Mouse (Mus musculus) olfactory bulb, adult 2 months (tissue): ENCODE data around the gene Otud5. TPM values are rescaled to one million over a fixed set of nuclear protein-coding genes. Genes with fewer than 3 reads are reported as not detected.
"Not testable (repeated sequence)": the region's sequence is repeated elsewhere in the genome, so short reads cannot be mapped to it uniquely, and the experiment has no call there.

Experiments used
- H3K27ac ChIP-seq: fragments of 200-500 bp; 2 replicates; pipeline ENCODE4 v1.5.1; 2012; ENCODE audit warnings: low read depth, low read length; ENCODE audit not compliant: insufficient read depth
- H3K4me1 ChIP-seq: fragments of 200-500 bp; 2 replicates; pipeline ENCODE4 v1.6.1; 2012; ENCODE audit warnings: low read length; ENCODE audit not compliant: control insufficient read depth, insufficient read depth
- H3K4me3 ChIP-seq: fragments of 200-500 bp; 2 replicates; pipeline ENCODE4 v1.5.1; 2012; ENCODE audit warnings: mild to moderate bottlenecking, low read depth, low read length, moderate library complexity; ENCODE audit not compliant: insufficient read depth
- CTCF ChIP-seq: fragments of 200-500 bp; IDR thresholded peaks from 2 replicates; pipeline ENCODE4 v1.5.1; 2012; ENCODE audit warnings: low read depth, mild to moderate bottlenecking, low read length, moderate library complexity; ENCODE audit not compliant: insufficient read depth
- POLR2A ChIP-seq: fragments of 200-500 bp; IDR thresholded peaks from 2 replicates; pipeline ENCODE4 v1.6.1; 2012; ENCODE audit warnings: mild to moderate bottlenecking, low read depth, low read length, moderate library complexity; ENCODE audit not compliant: insufficient read depth
- WGBS: fragments of 180-500 bp; shearing (Covaris S2); methylation state at CpG from one replicate; pipeline ENCODE4 v1.1.7; 2018; 5-methylcytosine and 5-hydroxymethylcytosine counted together
- polyA plus RNA-seq: library from polyadenylated mRNA; stranded (reverse); fragments of >200 nt; gene quantifications from 2 replicates; pipeline ENCODE4 v1.2.4, GENCODE M21; 2012; ENCODE audit warnings: low replicate concordance; ENCODE audit not compliant: missing spikeins, insufficient read depth, insufficient read length

Gene Otud5
- not detected in 2 replicates for polyA plus RNA-seq

DNA sequence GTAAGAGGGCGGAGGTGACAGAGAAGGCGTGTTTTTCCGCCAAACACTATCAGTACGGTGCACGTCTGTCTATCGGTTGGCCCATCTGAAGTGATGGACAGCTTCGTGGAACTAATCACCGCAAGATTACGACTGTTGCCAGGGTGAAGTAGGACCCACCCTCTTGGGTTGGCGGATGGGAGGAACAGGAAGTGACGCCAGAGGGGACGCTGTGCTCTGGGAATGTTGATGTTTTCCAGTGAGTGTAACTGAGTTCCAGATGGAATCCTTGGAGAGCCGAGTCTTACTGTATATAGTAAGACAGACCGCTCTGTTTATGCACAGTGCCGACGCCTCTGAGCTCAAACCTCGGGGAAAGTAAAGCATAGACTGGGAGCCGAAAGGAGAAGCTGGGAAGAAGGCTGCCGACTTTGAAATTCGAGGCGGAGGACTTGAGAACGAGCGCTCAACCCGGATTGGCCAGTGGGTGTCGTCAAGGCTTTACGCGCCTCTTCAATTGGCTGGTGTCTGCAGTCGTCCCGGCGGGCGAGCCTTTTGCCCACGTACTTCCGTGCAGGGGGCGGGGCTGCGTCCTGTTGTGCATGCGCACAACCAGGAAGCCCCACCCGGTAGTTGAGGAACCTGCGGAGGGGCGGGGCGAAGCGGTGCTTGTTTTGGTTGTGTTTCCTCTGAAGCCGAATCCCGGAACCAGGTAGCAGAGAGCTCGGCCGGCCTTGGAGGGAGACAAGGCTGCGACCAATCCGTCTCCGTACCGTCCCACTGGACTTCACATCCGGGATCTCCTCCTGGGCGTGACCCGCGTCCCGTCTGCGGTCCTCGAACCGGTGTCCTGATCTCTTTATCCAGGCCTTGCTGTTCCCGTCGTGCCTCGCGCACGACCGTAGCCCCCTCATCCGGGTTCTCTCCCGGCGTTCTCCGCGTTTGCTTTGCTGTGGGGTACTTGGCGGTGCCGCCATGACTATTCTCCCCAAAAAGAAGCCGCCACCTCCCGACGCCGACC, at the start of gene Otud5:
TSS of gene Otud5 (plus strand) at position 202 of the 1,000 bp plus-strand sequence.
- Histone ChIP-seq H3K4me1 (no peaks in the 10 kb centered on the region), H3K27ac (peak within 1 kb of the TSS; percentile 98), H3K4me3 (peak within 1 kb of the TSS; percentile 68)
- TF ChIP-seq CTCF: no peak
- TF ChIP-seq POLR2A: no peak
- WGBS: 20% methylated on average over 74 of the region's 74 CpGs

DNA sequence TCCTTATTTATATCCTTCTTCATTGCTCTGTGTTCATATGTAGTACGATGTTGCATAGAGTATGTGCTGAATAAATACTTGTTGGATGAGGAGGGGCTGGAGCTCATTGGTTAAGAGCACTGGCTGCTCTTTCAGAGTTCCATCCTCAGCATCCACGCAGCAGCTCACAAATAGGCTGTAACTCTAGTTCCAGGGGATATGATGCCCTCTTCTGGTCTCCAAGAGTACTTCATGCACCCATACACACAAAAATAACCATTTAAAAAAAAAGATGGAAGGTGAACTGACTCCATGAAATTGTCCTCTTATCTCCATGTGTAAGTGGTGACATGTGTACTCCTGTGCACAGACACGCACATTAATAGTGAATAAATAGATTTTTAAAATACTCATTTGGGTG, 47.8 kb upstream of the Otud5 start:
- no peak for TF ChIP-seq CTCF
- no peak for TF ChIP-seq POLR2A
- 42% methylated on average over 3 of the region's 3 CpGs for WGBS
- Histone ChIP-seq H3K27ac (no peak overlapping the region), H3K4me1 (0 out of 2 replicates have a peak, but pooled peaks cover 3% of the 10 kb centered on the region), H3K4me3 (no peak overlapping the region)

DNA sequence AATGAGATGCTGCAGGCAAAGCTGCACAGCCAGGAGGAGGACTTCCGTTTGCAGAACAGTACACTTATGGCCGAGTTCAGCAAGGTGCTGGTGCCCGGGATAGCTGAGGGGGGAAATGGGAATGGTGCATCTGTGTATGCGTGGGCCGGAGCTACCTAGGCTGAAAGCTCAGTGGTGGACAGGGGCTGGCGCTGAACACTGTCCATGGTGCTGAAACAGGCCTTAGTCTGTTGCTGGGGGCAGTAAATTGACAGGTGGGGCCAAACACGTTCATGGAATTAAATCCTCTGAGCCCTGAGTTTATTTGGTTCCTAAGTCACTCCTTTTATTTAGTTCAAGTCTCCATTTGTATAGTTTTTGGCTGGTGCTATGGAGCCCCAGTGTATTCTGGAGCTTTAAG, 46.1 kb upstream of the Otud5 start:
- Histone ChIP-seq H3K27ac (no peak overlapping the region), H3K4me3 (no peak overlapping the region), H3K4me1 (0 out of 2 replicates have a peak, but pooled peaks cover 3% of the 10 kb centered on the region)
- 38% methylated on average over 7 of the region's 7 CpGs for WGBS
- TF ChIP-seq CTCF (no peak), POLR2A (no peak)

DNA sequence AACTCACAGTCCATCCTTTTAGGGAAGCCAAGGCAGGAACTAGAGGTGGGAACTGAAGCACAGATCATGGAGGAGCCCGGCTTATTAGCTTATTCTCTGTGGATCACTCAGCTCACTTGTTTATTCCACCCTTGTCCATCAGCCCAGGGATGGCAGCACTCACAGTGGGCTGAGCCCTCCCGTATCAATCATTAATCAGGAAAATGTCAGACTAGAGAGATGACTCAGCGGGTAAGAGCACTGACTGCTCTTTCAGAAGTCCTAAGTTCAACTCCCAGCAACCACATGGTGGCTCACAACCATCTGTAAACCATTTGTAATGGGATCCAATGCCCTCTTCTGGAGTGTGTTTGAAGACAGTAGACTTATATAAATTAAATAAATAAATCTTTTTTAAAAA, 43.8 kb upstream of the Otud5 start:
- whole genome bisulfite sequencing: 79% methylated on average over 3 of the region's 3 CpGs
- Histone ChIP-seq H3K4me3 (no peak overlapping the region), H3K4me1 (0 out of 2 replicates have a peak, but pooled peaks cover 3% of the 10 kb centered on the region), H3K27ac (no peak overlapping the region)
- TF ChIP-seq POLR2A: no peak
- no peak for TF ChIP-seq CTCF

DNA sequence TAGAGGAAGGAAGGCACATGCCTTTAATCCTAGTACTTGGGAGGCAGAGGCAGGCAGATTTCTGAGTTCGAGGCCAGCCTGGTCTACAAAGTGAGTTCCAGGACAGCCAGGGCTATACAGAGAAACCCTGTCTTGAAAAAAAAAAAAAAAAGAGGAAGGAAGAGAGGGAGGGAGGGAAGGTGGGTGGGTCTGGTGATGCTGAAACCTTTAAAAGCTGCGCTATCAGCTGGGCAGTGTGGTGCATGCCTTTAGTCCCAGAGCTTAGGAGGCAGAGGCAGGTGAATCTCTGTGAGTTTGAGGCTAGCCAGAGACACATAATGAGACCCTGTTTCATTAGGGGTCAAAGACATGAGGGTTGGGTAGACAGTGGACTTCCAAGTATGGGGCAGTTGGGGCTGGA, 39.0 kb upstream of the Otud5 start:
- WGBS: 85% methylated on average over 2 of the region's 2 CpGs
- H3K4me3 ChIP-seq, H3K27ac ChIP-seq: not testable (repeated sequence)

DNA sequence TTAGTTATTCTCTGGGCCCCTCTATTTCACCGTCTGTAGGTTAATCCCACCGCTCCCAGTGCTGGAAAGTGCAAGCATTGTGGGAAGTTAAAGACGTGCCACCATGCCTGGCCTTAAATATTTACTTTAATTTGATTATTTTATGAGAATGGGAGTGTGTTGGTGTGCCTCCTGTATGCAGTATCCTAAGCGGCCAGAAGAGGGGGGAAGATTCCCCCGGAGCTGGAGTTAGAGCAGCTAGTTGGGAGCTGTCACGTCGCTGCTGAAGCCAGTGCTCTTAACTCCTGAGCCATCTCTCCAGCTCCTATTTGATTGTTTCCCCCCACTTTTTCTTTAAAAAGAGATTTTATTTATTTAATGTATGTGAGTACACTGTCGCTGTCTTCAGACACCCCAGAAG, 26.1 kb upstream of the Otud5 start:
- not testable (repeated sequence) for H3K4me1 ChIP-seq, H3K27ac ChIP-seq, H3K4me3 ChIP-seq
- WGBS: 51% methylated on average over 8 of the region's 8 CpGs

More for the DNA sequence above, 39.0 kb upstream of the Otud5 start:
- H3K4me1 ChIP-seq: not testable (repeated sequence)

DNA sequence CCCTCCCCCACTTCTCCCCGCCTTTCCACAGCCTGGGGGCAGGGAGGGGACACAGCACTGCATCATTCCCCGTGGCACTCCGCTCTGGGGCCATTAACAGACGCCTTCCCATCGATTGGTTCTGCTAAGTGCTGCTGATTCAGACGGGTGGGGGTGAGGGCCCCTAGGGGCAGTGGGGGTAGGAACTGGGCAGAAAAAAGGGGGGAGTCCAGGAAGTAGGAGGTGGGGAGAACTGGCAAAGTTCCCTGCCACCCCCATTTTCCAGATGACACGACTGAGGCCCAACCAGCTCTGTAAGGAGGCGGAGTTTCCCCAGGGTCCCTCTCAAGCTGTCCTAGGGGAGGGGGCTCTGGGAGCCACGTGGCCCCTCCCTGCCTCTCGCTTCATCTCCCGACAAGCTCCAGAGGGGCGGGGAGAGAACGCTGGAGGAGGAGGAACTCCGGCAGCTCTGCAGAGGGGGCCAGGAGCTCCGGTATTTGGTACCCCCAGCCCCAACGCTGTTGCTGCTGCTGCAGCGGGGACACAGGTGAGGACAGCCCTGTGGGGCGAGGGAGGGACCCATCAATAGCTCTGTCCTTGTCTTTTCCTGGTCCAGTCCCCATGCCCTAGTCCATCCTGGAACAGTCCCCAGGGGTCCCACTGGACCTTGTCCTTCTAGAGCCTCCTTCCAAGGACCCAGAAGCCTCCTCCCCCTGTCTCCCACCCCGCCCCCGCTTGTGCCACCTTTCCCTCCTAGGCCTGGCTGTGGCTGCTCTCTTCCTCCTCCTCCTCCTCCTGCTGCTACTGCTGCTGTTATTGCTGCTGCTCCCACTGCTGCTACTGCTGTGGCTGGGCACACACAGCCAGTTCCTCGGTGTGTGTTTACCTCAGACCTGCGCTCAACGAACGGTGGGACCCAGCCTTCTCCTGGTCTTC, 19.0 kb upstream of the Otud5 start, which contains the start of gene Kcnd1:
TSS of gene Kcnd1 (plus strand) at position 425 of the 915 bp plus-strand sequence.
- 14% methylated on average over 24 of the region's 24 CpGs for WGBS
- peak within 1 kb of the TSS; percentile 62 for H3K4me3 ChIP-seq
- peaks cover 8% of the 10 kb centered on the region; the same call in 1 of the 2 replicates for H3K4me1 ChIP-seq
- no peak within 1 kb of the TSS for H3K27ac ChIP-seq
- TF ChIP-seq CTCF (no peak), POLR2A (0 out of 2 replicates have a peak, but pooled peaks have one; percentile 12)

DNA sequence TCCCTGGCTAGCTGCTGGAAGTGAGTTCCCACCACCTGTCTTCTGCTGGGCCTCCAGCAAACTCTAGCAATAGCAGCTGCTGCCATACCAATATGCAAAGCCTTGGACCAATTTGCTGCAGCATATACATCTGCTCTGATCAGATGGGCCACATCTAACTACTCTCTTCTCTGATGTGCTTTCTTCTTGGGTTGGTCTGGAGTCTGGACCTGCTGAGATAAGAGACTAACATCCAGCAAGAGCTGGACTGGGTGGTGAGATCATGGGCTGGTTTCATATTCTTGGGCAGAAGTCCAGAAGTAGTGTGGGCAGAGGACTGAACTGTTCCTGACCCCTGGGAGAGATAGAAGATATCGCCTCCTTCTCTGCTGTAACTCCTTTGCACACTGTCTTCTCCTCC, 4.0 kb upstream of the Otud5 start:
- TF ChIP-seq CTCF: no peak
- no peak for TF ChIP-seq POLR2A
- H3K4me3 ChIP-seq: no peak overlapping the region
- H3K27ac ChIP-seq: no peak overlapping the region
- H3K4me1 ChIP-seq: no peaks in the 10 kb centered on the region
- WGBS: 67% methylated on average over 1 of the region's 1 CpGs

DNA sequence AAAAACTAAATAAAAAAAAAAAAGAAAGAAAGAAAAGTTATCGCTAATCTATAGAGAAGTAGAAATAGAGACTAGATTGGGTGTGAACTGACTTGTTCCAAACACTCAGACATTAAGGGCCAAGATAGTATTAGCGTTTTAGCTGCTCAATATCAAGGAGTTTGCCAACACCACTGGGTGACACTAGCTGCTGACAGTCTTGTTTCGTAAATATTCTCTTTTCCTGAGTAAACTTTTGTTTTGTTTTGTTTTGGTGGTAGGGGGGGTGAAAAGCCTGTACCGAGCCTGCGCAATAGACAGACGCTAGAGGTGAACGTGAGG, 362 bp upstream of the Otud5 start:
- TF ChIP-seq CTCF (no peak), POLR2A (no peak)
- 0 out of 2 replicates have a peak overlapping the region, but pooled peaks have one; percentile 51 for H3K27ac ChIP-seq
- WGBS: 16% methylated on average over 7 of the region's 7 CpGs
- no peaks in the 10 kb centered on the region for H3K4me1 ChIP-seq
- no peak overlapping the region; the same call in 1 of the 2 replicates for H3K4me3 ChIP-seq
